Mouse (Mus musculus): ENCODE results near the gene Slc15a5.

Slc15a5 gene

DNA sequence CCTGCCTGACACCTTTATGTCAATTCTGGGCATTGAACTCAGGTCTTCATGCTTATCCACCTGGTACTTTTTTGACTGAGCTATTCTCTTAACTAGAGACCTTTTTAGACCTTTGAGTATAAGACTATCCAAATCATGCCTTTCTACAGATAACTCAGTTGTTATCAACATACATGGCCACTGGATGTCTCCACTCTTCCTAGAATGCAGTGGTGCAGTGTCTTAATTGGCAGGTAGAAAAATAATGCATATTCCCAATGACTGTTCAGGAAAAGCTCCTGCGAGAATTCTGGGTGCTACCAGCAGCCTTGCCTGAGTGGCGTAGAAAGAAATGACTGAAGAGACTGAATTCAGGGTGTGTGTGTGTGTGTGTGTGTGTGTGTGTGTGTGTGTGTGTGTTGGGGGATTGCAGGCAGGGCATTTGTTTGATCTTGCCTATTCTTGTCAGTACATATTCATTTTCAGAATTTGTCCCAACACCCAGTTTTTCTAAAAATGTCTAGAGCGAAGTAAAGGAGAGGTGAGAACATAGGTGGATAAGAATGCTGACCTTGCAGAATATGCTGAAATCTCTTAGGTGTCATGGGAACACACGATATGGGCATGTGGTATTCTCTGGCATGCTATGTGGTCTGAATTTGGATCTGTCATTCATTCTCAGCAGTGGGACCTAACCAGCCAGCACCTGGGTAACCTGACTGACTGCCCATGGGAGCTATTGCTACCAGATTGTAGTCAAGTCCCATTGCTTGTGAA lies 119.5 kb downstream of the Slc15a5 start:
- Histone ChIP-seq H3K36me3 (ENCODE audit: control insufficient read depth, insufficient read depth, low read length, poor library complexity, severe bottlenecking) (no peaks in the 10 kb centered on the region), H3K27me3 (ENCODE audit: control insufficient read depth, insufficient read depth, low read length, poor library complexity, severe bottlenecking) (no peaks in the 10 kb centered on the region)
- no peak for DNase-seq (ENCODE audit: low read depth, low spot score)

DNA sequence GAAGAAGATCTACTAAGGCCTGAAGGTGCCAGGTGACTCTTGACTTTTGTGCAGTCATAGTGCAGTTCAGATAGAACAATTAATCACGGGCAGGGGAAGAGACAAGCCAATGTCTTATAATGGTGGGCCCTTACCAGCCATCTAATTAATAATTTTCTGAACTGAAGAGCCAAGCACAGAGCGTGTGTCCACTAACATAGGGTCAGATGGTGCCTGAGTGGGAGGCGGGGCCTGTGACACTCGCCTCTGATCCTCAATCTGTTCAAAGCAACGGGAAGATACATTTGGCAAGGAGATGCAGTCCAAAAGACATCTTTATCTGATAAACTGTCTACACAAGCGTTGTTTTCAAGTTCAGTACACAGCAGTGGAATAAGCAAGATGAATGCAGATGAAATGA lies 122.1 kb downstream of the Slc15a5 start:
- no peaks in the 10 kb centered on the region for H3K36me3 ChIP-seq (ENCODE audit: control insufficient read depth, insufficient read depth, low read length, poor library complexity, severe bottlenecking)
- no peak for DNase-seq (ENCODE audit: low read depth, low spot score)

DNA sequence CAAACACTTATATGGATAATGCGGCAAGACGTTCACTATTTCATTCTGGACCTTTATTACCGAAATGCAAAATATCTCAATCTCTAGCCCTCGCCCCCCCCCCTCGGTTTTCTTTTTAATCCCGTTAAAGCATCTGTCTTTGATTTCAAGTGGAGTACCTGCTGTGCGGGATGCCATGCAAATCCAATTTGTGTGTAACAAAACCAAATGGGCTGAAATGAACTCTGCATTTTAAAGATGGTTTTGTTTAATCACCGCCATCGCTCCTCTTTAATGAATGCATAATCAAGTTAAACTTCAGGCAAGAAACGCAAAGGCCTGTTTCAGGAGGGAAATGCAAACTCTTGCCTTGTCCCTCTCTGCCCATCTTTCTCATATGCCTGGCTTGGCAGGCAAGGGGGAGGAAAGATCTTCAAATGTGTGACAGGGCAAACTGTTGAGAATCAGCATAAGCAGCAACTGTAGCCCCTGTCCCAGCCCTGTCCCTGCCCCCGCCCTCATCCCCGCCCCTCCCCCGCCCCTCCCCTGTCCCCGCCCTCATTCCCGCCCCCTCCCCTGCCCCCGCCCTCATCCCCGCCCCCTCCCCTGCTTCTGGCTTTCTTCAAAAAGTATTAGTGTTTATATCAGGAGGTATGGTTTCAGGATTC lies 122.8 kb downstream of the Slc15a5 start:
- no peaks in the 10 kb centered on the region for H3K36me3 ChIP-seq (ENCODE audit: control insufficient read depth, insufficient read depth, low read length, poor library complexity, severe bottlenecking)
- no peaks in the 10 kb centered on the region for H3K27me3 ChIP-seq (ENCODE audit: control insufficient read depth, insufficient read depth, low read length, poor library complexity, severe bottlenecking)
- DNase-seq (ENCODE audit: low read depth, low spot score), result no peak

More for the DNA sequence above, 122.1 kb downstream of the Slc15a5 start:
- no peaks in the 10 kb centered on the region for H3K27me3 ChIP-seq (ENCODE audit: control insufficient read depth, insufficient read depth, low read length, poor library complexity, severe bottlenecking)

DNA sequence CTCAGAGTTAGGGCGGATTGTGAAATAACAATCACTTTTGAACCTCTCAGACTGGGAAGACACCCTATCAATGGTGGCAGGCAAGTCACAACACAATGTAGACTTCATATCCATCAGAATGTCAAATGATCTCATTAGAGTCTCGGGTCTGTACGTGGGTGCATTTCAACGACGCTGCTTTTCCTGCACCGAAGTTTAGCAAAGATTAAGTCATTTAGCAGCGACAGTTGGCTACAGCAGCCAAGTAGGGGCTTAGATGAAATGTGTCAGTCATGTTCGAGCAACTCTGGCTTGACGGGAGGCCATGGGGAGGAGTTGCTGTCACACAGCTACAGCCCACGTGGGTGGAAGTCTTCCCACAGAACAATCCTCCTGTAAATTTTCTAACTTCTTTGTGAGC lies 133.2 kb downstream of the Slc15a5 start:
- H3K36me3 ChIP-seq (ENCODE audit: control insufficient read depth, insufficient read depth, low read length, poor library complexity, severe bottlenecking), result no peaks in the 10 kb centered on the region
- no peak for DNase-seq (ENCODE audit: low read depth, low spot score)
- H3K27me3 ChIP-seq (ENCODE audit: control insufficient read depth, insufficient read depth, low read length, poor library complexity, severe bottlenecking), result no peaks in the 10 kb centered on the region

DNA sequence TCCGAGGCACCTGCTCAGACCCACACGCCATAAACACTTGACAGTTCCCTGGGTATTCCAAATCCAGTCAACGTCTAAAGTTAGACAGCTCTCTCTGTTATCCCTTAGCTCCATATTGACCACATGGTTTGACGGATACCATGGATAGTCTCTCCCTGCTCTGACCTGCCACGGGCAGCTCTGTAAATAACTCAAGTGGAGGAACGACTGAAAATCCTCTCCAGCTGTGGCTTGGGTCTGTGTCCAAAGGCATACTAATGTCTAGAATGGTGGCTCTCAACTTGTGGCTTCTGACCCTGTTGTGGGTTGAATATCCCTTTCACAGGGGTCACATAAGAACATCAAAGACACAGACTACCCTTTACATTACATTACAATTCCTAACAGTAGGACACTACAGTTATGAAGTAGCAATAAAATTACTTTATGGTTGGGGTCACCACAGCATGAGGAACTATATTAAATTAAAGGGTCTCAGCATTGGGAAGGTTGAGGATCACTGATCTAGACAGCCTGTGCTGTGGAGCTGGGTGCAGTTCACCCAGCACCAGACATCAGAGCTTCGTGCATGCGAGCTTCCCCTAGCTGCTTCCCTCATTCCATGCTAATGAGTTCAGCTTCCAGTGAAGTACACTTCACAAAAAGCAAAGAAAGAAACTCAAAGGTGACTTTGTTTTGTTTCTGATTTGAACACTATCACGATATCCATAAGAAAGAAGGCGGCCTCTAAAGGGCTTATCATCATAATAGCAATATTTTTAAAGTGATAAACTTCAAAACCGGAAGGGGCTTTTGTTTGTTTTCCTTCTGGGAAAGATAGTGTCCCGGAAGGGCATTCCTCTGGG lies 139.1 kb downstream of the Slc15a5 start:
- no peaks in the 10 kb centered on the region for H3K27me3 ChIP-seq (ENCODE audit: control insufficient read depth, insufficient read depth, low read length, poor library complexity, severe bottlenecking)
- DNase-seq (ENCODE audit: low read depth, low spot score), result no peak
- H3K36me3 ChIP-seq (ENCODE audit: control insufficient read depth, insufficient read depth, low read length, poor library complexity, severe bottlenecking), result no peaks in the 10 kb centered on the region

- DNase-seq (ENCODE audit: low read depth, low spot score), result no peak
- Histone ChIP-seq H3K27me3 (ENCODE audit: control insufficient read depth, insufficient read depth, low read length, poor library complexity, severe bottlenecking) (no peaks in the 10 kb centered on the region), H3K36me3 (ENCODE audit: control insufficient read depth, insufficient read depth, low read length, poor library complexity, severe bottlenecking) (no peaks in the 10 kb centered on the region)
Measured at GRCm38 (mm10) chr6:137937541-137937940, 142.2 kb downstream of the Slc15a5 start.

DNA sequence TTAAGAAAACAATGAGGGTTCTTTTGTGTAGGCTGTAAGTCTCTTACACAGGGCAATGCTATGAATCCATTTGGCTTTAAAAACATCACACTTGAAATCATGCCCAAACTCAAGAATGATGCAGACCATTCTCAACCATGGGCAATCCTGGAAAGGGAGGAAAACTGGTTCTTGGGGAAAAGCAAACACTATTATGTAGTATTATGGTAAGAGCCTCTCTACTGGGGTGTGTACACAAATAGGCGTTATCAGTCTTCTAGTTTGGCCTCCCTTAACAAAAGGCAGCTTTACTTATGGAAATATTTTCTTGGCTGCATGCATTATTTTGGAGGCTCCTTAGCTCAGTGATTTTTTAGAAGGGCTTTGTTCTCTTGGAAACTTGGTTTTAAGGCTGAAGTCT lies 143.4 kb downstream of the Slc15a5 start:
- H3K36me3 ChIP-seq (ENCODE audit: control insufficient read depth, insufficient read depth, low read length, poor library complexity, severe bottlenecking), result no peaks in the 10 kb centered on the region
- no peaks in the 10 kb centered on the region for H3K27me3 ChIP-seq (ENCODE audit: control insufficient read depth, insufficient read depth, low read length, poor library complexity, severe bottlenecking)
- DNase-seq (ENCODE audit: low read depth, low spot score), result no peak

DNA sequence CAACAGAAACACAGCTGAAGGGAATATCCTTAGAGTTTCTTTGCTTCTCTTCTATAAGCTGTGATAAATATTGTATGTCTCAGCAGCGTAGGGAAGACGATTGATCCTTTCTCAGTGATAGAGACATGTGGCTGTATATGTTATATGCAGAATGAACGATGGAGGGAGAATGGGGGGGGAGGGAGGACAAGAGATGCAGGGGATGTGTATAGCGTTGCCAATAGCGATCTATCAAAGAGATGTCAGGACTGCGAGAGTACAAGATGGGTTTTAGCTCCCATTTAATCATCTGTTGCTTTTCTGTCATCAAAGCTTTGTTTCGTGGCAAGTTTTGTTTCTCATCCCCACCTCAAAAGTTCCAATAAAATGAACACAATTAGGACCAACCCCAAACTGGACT lies 143.9 kb downstream of the Slc15a5 start:
- no peaks in the 10 kb centered on the region for H3K36me3 ChIP-seq (ENCODE audit: control insufficient read depth, insufficient read depth, low read length, poor library complexity, severe bottlenecking)
- no peak for DNase-seq (ENCODE audit: low read depth, low spot score)
- H3K27me3 ChIP-seq (ENCODE audit: control insufficient read depth, insufficient read depth, low read length, poor library complexity, severe bottlenecking), result no peaks in the 10 kb centered on the region

DNA sequence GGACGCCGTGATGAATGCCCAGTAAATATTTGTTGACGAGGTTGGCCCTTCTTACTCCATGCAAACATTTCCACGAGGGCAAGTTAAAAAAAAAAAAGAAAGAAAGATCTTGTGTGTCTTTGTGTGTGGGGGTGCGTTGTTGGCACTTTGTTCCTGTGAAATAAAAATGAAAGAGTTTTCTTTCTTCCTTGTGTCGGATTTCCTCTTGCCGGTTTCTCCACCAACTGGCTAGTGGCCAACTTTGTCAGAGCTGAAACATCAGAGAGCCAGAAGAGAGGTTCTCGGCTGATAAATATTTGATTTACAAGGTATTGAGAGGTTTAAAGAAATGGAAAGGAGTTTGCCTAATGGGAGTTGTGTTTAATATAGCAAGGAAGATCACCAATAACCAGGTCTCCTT lies 144.4 kb downstream of the Slc15a5 start:
- DNase-seq (ENCODE audit: low read depth, low spot score), result no peak
- no peaks in the 10 kb centered on the region for H3K36me3 ChIP-seq (ENCODE audit: control insufficient read depth, insufficient read depth, low read length, poor library complexity, severe bottlenecking)
- no peaks in the 10 kb centered on the region for H3K27me3 ChIP-seq (ENCODE audit: control insufficient read depth, insufficient read depth, low read length, poor library complexity, severe bottlenecking)

- no peak for DNase-seq (ENCODE audit: low read depth, low spot score)
- no peaks in the 10 kb centered on the region for H3K27me3 ChIP-seq (ENCODE audit: control insufficient read depth, insufficient read depth, low read length, poor library complexity, severe bottlenecking)
- H3K36me3 ChIP-seq (ENCODE audit: control insufficient read depth, insufficient read depth, low read length, poor library complexity, severe bottlenecking), result no peaks in the 10 kb centered on the region
Measured at GRCm38 (mm10) chr6:137934545-137935298, 145.0 kb downstream of the Slc15a5 start.
